Mouse (Mus musculus) heart, adult 2 months (tissue): ENCODE results near the gene Serp1. TPM values are rescaled to one million over a fixed set of nuclear protein-coding genes. Genes with fewer than 3 reads are reported as not detected.

Experiments used
- DNase-seq, 2 experiments: peaks; one replicate each; pipeline ENCODE4 v3.0.0; 2021
- H3K27ac ChIP-seq: fragments of 200-600 bp; 2 replicates; pipeline ENCODE4 v1.8.1; 2022
- H3K27me3 ChIP-seq: fragments of 200-500 bp; 2 replicates; pipeline ENCODE4 v1.6.1; 2012; ENCODE audit warnings: mild to moderate bottlenecking, low read length, inconsistent platforms, mixed read lengths; ENCODE audit not compliant: control insufficient read depth, insufficient read depth
- H3K36me3 ChIP-seq: fragments of 200-500 bp; 2 replicates; pipeline ENCODE4 v1.6.1; 2012; ENCODE audit warnings: low read length, inconsistent platforms; ENCODE audit not compliant: control insufficient read depth, insufficient read depth
- H3K4me1 ChIP-seq: fragments of 200-500 bp; 2 replicates; pipeline ENCODE4 v1.6.1; 2011; ENCODE audit warnings: low read length; ENCODE audit not compliant: control insufficient read depth, insufficient read depth
- H3K4me3 ChIP-seq: fragments of 200-600 bp; 2 replicates; pipeline ENCODE4 v1.8.1; 2022
- H3K79me2 ChIP-seq: fragments of 200-500 bp; replicated peaks from 2 replicates; pipeline ENCODE4 v1.6.1; 2012; ENCODE audit warnings: mild to moderate bottlenecking, inconsistent platforms, low read length, moderate library complexity, mixed read lengths; ENCODE audit not compliant: control insufficient read depth, insufficient read depth
- H3K9ac ChIP-seq: fragments of 200-500 bp; 2 replicates; pipeline ENCODE4 v1.6.1; 2012; ENCODE audit warnings: low read depth, mild to moderate bottlenecking, control low read depth, inconsistent platforms, low read length, mixed read lengths
- CTCF ChIP-seq: fragments of 200-600 bp; IDR thresholded peaks from 2 replicates; pipeline ENCODE4 v1.8.1; 2022; ENCODE audit warnings: antibody characterized with exemption, mild to moderate bottlenecking, moderate library complexity
- EP300 ChIP-seq: fragments of 200-500 bp; IDR thresholded peaks from 2 replicates; pipeline ENCODE4 v1.6.1; 2011; ENCODE audit warnings: low read depth, low read length, control low read depth; ENCODE audit not compliant: insufficient read depth
- POLR2A ChIP-seq: fragments of 200-500 bp; IDR thresholded peaks from 2 replicates; pipeline ENCODE4 v1.6.1; 2011; ENCODE audit warnings: mild to moderate bottlenecking, low read depth, low read length, control low read depth; ENCODE audit not compliant: insufficient read depth
- WGBS: fragments of 180-500 bp; shearing (Covaris S2); methylation state at CpG from one replicate; pipeline ENCODE4 v1.1.7; 2018; 5-methylcytosine and 5-hydroxymethylcytosine counted together
- intact Hi-C: fragments of 180-260 bp; cut with DNase I; formaldehyde crosslinking; loops from one replicate; pipeline ENCODE4 v1.15.1; 2025
- polyA plus RNA-seq: library from polyadenylated mRNA; depleted of rRNA; stranded (reverse); fragments of >200 nt; gene quantifications from 2 replicates; pipeline ENCODE4 v1.2.3, GENCODE M21; 2012
- total RNA-seq, 2 experiments: library from RNA; stranded (reverse); gene quantifications; 2 replicates each; pipeline ENCODE4 v1.2.3; 2021

Gene Serp1
- total and polyA plus RNA-seq, 3 experiments: 6.8 to 12.3 (median 12.2) TPM

- Histone ChIP-seq H3K9ac (no peak overlapping the region), H3K27ac (no peak overlapping the region), H3K27me3 (no peaks in the 10 kb centered on the region), H3K36me3 (peaks cover 20% of the 10 kb centered on the region), H3K79me2 (no peaks in the 10 kb centered on the region), H3K4me3 (no peak overlapping the region), H3K4me1 (peaks cover 2% of the 10 kb centered on the region)
- TF ChIP-seq CTCF: no peak
- TF ChIP-seq POLR2A: no peak
- TF ChIP-seq EP300: no peak
- intact Hi-C loops: loop anchor here (10.0 kb wide), 1 partner anchor 677 kb away; the partner anchor contains the start of gene Pfn2
- 83% methylated on average over 2 of the region's 2 CpGs for WGBS
- no peak for DNase-seq
Measured at GRCm38 (mm10) chr3:58521361-58521760, 4.3 kb downstream of the Serp1 start.

DNA sequence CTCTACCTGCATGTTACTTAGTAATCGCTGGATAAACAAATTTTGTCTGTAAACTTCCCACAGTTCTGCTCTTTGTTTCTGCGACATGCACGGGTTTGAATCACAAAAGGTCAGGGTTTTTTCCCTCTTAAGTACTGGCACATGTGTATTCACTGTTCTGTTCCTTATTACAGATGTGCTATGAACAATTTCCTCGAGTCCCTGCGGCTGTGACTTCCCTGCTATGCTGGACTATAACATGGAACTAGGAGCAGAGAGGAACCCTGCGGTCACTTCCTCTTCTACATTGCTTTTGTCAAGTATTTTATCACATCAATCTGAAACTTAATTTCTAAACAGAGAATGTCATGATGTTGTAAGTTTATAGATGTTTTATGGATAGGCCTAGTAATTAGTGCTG, 5.4 kb downstream of the Serp1 start:
- H3K4me3 ChIP-seq: no peak overlapping the region
- H3K36me3 ChIP-seq: peaks cover 19% of the 10 kb centered on the region
- no peak for TF ChIP-seq POLR2A
- TF ChIP-seq CTCF: no peak
- TF ChIP-seq EP300: no peak
- intact Hi-C loops: loop anchor here (10.0 kb wide), 1 partner anchor 675 kb away; the partner anchor contains the start of gene Pfn2
- H3K27me3 ChIP-seq: no peaks in the 10 kb centered on the region
- 83% methylated on average over 6 of the region's 6 CpGs for WGBS
- H3K27ac ChIP-seq: no peak overlapping the region
- H3K79me2 ChIP-seq: no peaks in the 10 kb centered on the region
- no peak overlapping the region for H3K9ac ChIP-seq
- H3K4me1 ChIP-seq: peaks cover 2% of the 10 kb centered on the region
- no peak for DNase-seq

DNA sequence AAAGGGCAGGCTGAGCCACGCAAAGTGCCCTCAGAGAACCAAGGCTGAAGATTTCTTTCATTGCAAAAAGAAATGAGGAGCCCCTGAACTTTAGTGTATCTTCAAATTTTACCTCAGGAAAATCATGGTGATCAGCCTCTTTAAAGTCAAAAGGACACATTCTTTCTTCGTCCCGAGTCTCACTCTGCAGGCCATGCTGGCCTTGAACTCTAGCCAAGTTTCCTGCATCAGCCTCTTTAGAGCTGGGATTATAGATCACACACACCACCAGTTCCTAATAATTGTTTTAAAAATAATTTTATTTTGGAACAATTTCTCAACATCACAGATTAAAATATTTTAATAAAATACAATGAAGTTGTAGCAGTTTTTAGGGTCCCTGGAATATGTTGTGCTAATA, 6.2 kb downstream of the Serp1 start:
- Histone ChIP-seq H3K4me1 (peaks cover 2% of the 10 kb centered on the region), H3K9ac (no peak overlapping the region), H3K4me3 (no peak overlapping the region), H3K36me3 (peaks cover 19% of the 10 kb centered on the region), H3K79me2 (no peaks in the 10 kb centered on the region), H3K27ac (no peak overlapping the region), H3K27me3 (no peaks in the 10 kb centered on the region)
- 30% methylated on average over 3 of the region's 3 CpGs for WGBS
- no peak for TF ChIP-seq EP300
- TF ChIP-seq POLR2A: no peak
- no peak for TF ChIP-seq CTCF
- intact Hi-C loops: loop anchor here (10.0 kb wide), 1 partner anchor 265 kb away; no protein-coding TSS in a partner anchor
- no peak for DNase-seq

DNA sequence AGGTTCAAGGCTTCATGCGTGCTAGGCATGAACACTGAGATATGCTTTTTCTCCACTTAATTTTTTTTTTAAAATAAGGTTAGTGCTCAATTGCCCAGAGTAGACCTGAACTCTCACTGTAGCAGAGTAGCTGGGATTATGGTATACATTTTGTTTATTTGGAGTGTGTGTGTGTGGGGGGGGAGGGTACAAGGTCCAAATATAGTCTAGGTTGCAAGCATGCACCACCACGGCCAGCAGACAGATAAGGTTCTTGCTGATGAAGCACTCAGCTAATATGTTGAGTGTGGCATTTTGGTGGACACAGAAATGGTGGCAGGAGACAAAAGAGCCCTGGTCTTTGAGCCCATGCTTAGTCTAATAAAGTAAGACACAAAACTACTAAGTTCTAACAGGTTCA, 6.7 kb downstream of the Serp1 start:
- Histone ChIP-seq H3K79me2 (no peaks in the 10 kb centered on the region), H3K27ac (no peak overlapping the region), H3K4me3 (no peak overlapping the region), H3K27me3 (no peaks in the 10 kb centered on the region), H3K9ac (no peak overlapping the region), H3K36me3 (peaks cover 16% of the 10 kb centered on the region), H3K4me1 (peaks cover 1% of the 10 kb centered on the region)
- TF ChIP-seq POLR2A: no peak
- intact Hi-C loops: loop anchor here (10.0 kb wide), 1 partner anchor 266 kb away; no protein-coding TSS in a partner anchor
- WGBS: 60% methylated on average over 2 of the region's 2 CpGs
- DNase-seq: no peak

DNA sequence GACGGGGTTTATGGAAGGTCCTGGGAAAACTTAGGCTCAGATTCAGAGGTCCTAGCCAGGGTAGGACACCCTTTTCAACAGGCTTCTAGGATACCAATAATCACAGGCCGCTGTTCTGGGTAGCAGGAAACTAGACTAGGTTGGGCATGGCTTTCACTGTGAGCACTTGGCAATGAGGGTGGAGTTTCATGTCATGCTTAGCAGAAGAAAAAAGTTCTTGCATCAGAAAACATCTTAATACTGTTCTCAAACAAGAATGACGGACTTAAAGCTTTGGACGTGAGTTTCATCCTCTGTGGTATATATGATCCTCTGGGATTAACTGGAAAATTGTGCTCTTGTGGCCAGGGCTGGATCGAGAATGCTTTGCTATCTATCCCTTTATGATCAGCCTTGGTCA, 7.9 kb downstream of the Serp1 start:
- H3K4me3 ChIP-seq: no peak overlapping the region
- intact Hi-C loops: loop anchor here (10.0 kb wide), 1 partner anchor 267 kb away; no protein-coding TSS in a partner anchor
- no peak for TF ChIP-seq POLR2A
- no peak for DNase-seq
- no peaks in the 10 kb centered on the region for H3K79me2 ChIP-seq
- no peaks in the 10 kb centered on the region for H3K4me1 ChIP-seq
- H3K27me3 ChIP-seq: no peaks in the 10 kb centered on the region
- H3K36me3 ChIP-seq: peaks cover 6% of the 10 kb centered on the region
- no peak overlapping the region for H3K9ac ChIP-seq
- no peak overlapping the region for H3K27ac ChIP-seq
- 82% methylated on average over 5 of the region's 5 CpGs for WGBS

DNA sequence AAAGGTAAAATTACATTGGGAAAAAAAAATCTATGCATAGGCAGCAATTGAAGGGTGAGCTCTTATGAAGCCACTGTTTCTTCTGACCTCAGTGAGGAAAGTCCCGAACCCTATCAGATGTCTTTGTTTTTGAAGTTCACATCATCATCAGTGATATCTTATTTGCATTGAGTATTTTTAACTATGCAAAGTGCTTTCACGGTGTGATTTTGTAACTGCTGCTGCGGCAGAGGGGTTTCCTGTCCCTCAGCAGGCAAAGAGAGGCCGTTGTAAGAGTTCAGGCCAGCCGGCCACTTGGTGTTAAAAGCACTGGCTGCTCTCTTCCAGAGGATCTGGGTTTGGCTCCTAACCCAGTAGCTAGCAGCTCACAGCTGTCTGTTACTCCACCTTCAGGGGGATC, 8.4 kb downstream of the Serp1 start:
- 33% methylated on average over 5 of the region's 5 CpGs for WGBS
- TF ChIP-seq POLR2A: no peak
- no peak for TF ChIP-seq CTCF
- intact Hi-C loops: loop anchor here (10.0 kb wide), 1 partner anchor 268 kb away; no protein-coding TSS in a partner anchor
- Histone ChIP-seq H3K4me3 (no peak overlapping the region), H3K36me3 (peaks cover under 1% of the 10 kb centered on the region), H3K79me2 (no peaks in the 10 kb centered on the region), H3K27ac (no peak overlapping the region), H3K9ac (no peak overlapping the region), H3K4me1 (no peaks in the 10 kb centered on the region), H3K27me3 (no peaks in the 10 kb centered on the region)
- peak in 1 of 2 experiments; percentile 25 for DNase-seq
